Mouse (Mus musculus): Measurements from ENCODE around the gene Ank3.
A peak's percentile ranks its signal among the peaks of the same experiment; 100 is the strongest.
"Not testable (repeated sequence)": the region's sequence is repeated elsewhere in the genome, so short reads cannot be mapped to it uniquely, and the experiment has no call there.

- TF ChIP-seq CTCF (IDR thresholded peaks at IDR 0.05; ENCODE audit: low read depth) = not testable (repeated sequence)
- TF ChIP-seq EP300 (IDR thresholded peaks at IDR 0.05; ENCODE audit: low read depth) = peak; percentile 4; the same call in 1 of the 2 replicates
These were observed 512.2 kb downstream of the Ank3 start for GRCm38 (mm10) chr10:69910726-69911125.
